Mouse (Mus musculus) midbrain, embryonic 11.5 days (tissue): ENCODE measurements around the gene Hist1h1d. TPM values are rescaled to one million over a fixed set of nuclear protein-coding genes. Genes with fewer than 3 reads are reported as not detected.
A peak's percentile ranks its signal among the peaks of the same experiment; 100 is the strongest.
"Not testable (repeated sequence)": the region's sequence is repeated elsewhere in the genome, so short reads cannot be mapped to it uniquely, and the experiment has no call there.

ENCODE experiments used
- ATAC-seq: fragments of 200-750 bp; cut with Nextera tagmentation; 2 replicates; pipeline ENCODE4 v1.8.0; 2017; ENCODE audit warnings: moderate TSS enrichment, moderate library complexity; ENCODE audit not compliant: low FRiP score
- DNase-seq: peaks from one replicate; pipeline ENCODE4 v3.0.0; 2015; ENCODE audit warnings: low spot score; ENCODE audit errors: missing footprints
- H3K27ac ChIP-seq: fragments of 300-500 bp; sonication (generic); 2 replicates; pipeline ENCODE4 v1.5.1; 2014; ENCODE audit warnings: low read depth, low read length
- H3K27me3 ChIP-seq: fragments of 300-500 bp; sonication (generic); 2 replicates; pipeline ENCODE4 v1.6.1; 2014; ENCODE audit warnings: mild to moderate bottlenecking, low read length, moderate library complexity, mixed read lengths; ENCODE audit not compliant: control insufficient read depth, insufficient read depth
- H3K36me3 ChIP-seq: fragments of 300-500 bp; sonication (generic); 2 replicates; pipeline ENCODE4 v1.6.1; 2014; ENCODE audit warnings: mild to moderate bottlenecking, low read length, moderate library complexity, mixed read lengths; ENCODE audit not compliant: control insufficient read depth, insufficient read depth
- H3K4me1 ChIP-seq: fragments of 300-500 bp; sonication (generic); 2 replicates; pipeline ENCODE4 v1.6.1; 2014; ENCODE audit warnings: low read length; ENCODE audit not compliant: control insufficient read depth, insufficient read depth
- H3K4me2 ChIP-seq: fragments of 300-500 bp; sonication (generic); 2 replicates; pipeline ENCODE4 v1.6.1; 2014; ENCODE audit warnings: mild to moderate bottlenecking, moderate library complexity
- H3K4me3 ChIP-seq: fragments of 300-500 bp; sonication (generic); 2 replicates; pipeline ENCODE4 v1.5.1; 2014; ENCODE audit warnings: low read depth, low read length
- H3K9ac ChIP-seq: fragments of 300-500 bp; sonication (generic); 2 replicates; pipeline ENCODE4 v1.6.1; 2014; ENCODE audit warnings: low read length
- H3K9me3 ChIP-seq: fragments of 300-500 bp; sonication (generic); 2 replicates; pipeline ENCODE4 v1.6.1; 2016; ENCODE audit warnings: low read length; ENCODE audit not compliant: control insufficient read depth
- WGBS: fragments of 180-500 bp; shearing (Covaris S2); extraction: QIAGEN DNeasy Blood & Tissue Kit; methylation state at CpG from one replicate; pipeline ENCODE4 v1.1.7; 2014; 5-methylcytosine and 5-hydroxymethylcytosine counted together
- polyA plus RNA-seq: library from polyadenylated mRNA; unstranded; fragments of >200 nt; fragmentation: Nextera tagmentation; extraction: Ambion mirVana; gene quantifications from 2 replicates; pipeline ENCODE4 v1.2.1, GENCODE M21; 2014

Hist1h1d gene
- polyA plus RNA-seq, 1 experiment from 2014 or later: 0.61 TPM

GRCm38 (mm10) chr13:23582219-23583056 lies 29.4 kb downstream of the Hist1h1d start:
- Histone ChIP-seq H3K4me2 (peak overlapping the region; percentile 63), H3K4me1 (peaks cover 17% of the 10 kb centered on the region; the same call in 1 of the 2 replicates), H3K27ac (peak overlapping the region; percentile 77), H3K4me3 (peak overlapping the region; percentile 42), H3K9me3 (no peaks in the 10 kb centered on the region), H3K9ac (peak overlapping the region; percentile 69), H3K36me3 (no peaks in the 10 kb centered on the region), H3K27me3 (no peaks in the 10 kb centered on the region)
- no peak for ATAC-seq
- 6% methylated on average over 6 of the region's 6 CpGs for WGBS
- peak; percentile 93 for DNase-seq

GRCm38 (mm10) chr13:23583387-23584068 lies 30.5 kb downstream of the Hist1h1d start:
- Histone ChIP-seq H3K36me3 (no peaks in the 10 kb centered on the region), H3K27ac (peak overlapping the region; percentile 77), H3K9ac (peak overlapping the region; percentile 22; the same call in 1 of the 2 replicates), H3K4me2 (peak overlapping the region; percentile 12), H3K27me3 (no peaks in the 10 kb centered on the region), H3K9me3 (no peaks in the 10 kb centered on the region), H3K4me1 (peaks cover 17% of the 10 kb centered on the region; the same call in 1 of the 2 replicates), H3K4me3 (no peak overlapping the region)
- ATAC-seq (no peak), DNase-seq (peak; percentile 85)

GRCm38 (mm10) chr13:23584331-23584730 lies 31.3 kb downstream of the Hist1h1d start:
- DNase-seq (peak; percentile 90), ATAC-seq (no peak)
- H3K4me2 ChIP-seq: peak overlapping the region; percentile 78
- H3K4me3 ChIP-seq: peak overlapping the region; percentile 40; the same call in 1 of the 2 replicates
- peak overlapping the region; percentile 85 for H3K9ac ChIP-seq
- no peaks in the 10 kb centered on the region for H3K27me3 ChIP-seq
- no peaks in the 10 kb centered on the region for H3K9me3 ChIP-seq
- H3K4me1 ChIP-seq: peaks cover 17% of the 10 kb centered on the region; the same call in 1 of the 2 replicates
- H3K27ac ChIP-seq: peak overlapping the region; percentile 98
- no peaks in the 10 kb centered on the region for H3K36me3 ChIP-seq

GRCm38 (mm10) chr13:23585029-23585441 lies 32.0 kb downstream of the Hist1h1d start:
- H3K9me3 ChIP-seq: no peaks in the 10 kb centered on the region

GRCm38 (mm10) chr13:23585442-23586098 lies 32.5 kb downstream of the Hist1h1d start:
- H3K4me2 ChIP-seq: peak overlapping the region; percentile 78
- peak overlapping the region; percentile 85 for H3K9ac ChIP-seq
- not testable (repeated sequence) for H3K9me3 ChIP-seq, H3K27me3 ChIP-seq, H3K36me3 ChIP-seq
- under 1% methylated on average over 28 of the region's 36 CpGs for WGBS
- ATAC-seq (peak; percentile 87), DNase-seq (peak; percentile 99)
- peaks cover 17% of the 10 kb centered on the region; the same call in 1 of the 2 replicates for H3K4me1 ChIP-seq
- peak overlapping the region; percentile 98 for H3K27ac ChIP-seq
- H3K4me3 ChIP-seq: peak overlapping the region; percentile 40

More at GRCm38 (mm10) chr13:23585029-23585441, 32.0 kb downstream of the Hist1h1d start:
- H3K4me3 ChIP-seq: peak overlapping the region; percentile 40
- H3K9ac ChIP-seq: peak overlapping the region; percentile 85
- under 1% methylated on average over 21 of the region's 21 CpGs for WGBS
- H3K4me1 ChIP-seq: peaks cover 17% of the 10 kb centered on the region; the same call in 1 of the 2 replicates
- peak overlapping the region; percentile 98 for H3K27ac ChIP-seq
- ATAC-seq: peak; percentile 8
- no peaks in the 10 kb centered on the region for H3K36me3 ChIP-seq
- no peaks in the 10 kb centered on the region for H3K27me3 ChIP-seq
- peak; percentile 97 for DNase-seq
- peak overlapping the region; percentile 78 for H3K4me2 ChIP-seq

GRCm38 (mm10) chr13:23586099-23586939 lies 33.3 kb downstream of the Hist1h1d start:
- H3K4me1 ChIP-seq: peaks cover 17% of the 10 kb centered on the region; the same call in 1 of the 2 replicates
- peak overlapping the region; percentile 65 for H3K9ac ChIP-seq
- ATAC-seq (0 out of 2 replicates have a peak, but pooled peaks have one; percentile 23), DNase-seq (peak; percentile 92)
- H3K4me3 ChIP-seq: peak overlapping the region; percentile 23
- H3K9me3 ChIP-seq: no peaks in the 10 kb centered on the region
- 1% methylated on average over 22 of the region's 22 CpGs for WGBS
- peak overlapping the region; percentile 95 for H3K27ac ChIP-seq
- H3K27me3 ChIP-seq: no peaks in the 10 kb centered on the region
- H3K4me2 ChIP-seq: peak overlapping the region; percentile 78
- H3K36me3 ChIP-seq: no peaks in the 10 kb centered on the region

- Histone ChIP-seq H3K4me2 (peak overlapping the region; percentile 78), H3K9ac (peak overlapping the region; percentile 65), H3K4me1 (peaks cover 17% of the 10 kb centered on the region; the same call in 1 of the 2 replicates), H3K36me3 (no peaks in the 10 kb centered on the region), H3K27me3 (no peaks in the 10 kb centered on the region), H3K4me3 (peak overlapping the region; percentile 23; the same call in 1 of the 2 replicates), H3K9me3 (no peaks in the 10 kb centered on the region; the same call in 1 of the 2 replicates), H3K27ac (peak overlapping the region; percentile 95)
- ATAC-seq: no peak
- DNase-seq: no peak
- 3% methylated on average over 1 of the region's 1 CpGs for WGBS
These were observed 33.8 kb downstream of the Hist1h1d start for GRCm38 (mm10) chr13:23586940-23587225.

GRCm38 (mm10) chr13:23591206-23591605 lies 38.1 kb downstream of the Hist1h1d start:
- H3K36me3 ChIP-seq: no peaks in the 10 kb centered on the region
- H3K9ac ChIP-seq: no peak overlapping the region
- no peak overlapping the region for H3K4me3 ChIP-seq
- no peak overlapping the region for H3K27ac ChIP-seq
- DNase-seq (no peak), ATAC-seq (no peak)
- no peaks in the 10 kb centered on the region for H3K27me3 ChIP-seq
- 95% methylated on average over 7 of the region's 7 CpGs for WGBS
- no peaks in the 10 kb centered on the region; the same call in 1 of the 2 replicates for H3K9me3 ChIP-seq
- H3K4me2 ChIP-seq: no peak overlapping the region
- 0 out of 2 replicates have a peak, but pooled peaks cover 5% of the 10 kb centered on the region for H3K4me1 ChIP-seq
